Mouse (Mus musculus) urinary bladder, postnatal 25 days (tissue): Measurements from ENCODE around the gene Mrrf.

Source experiments
- DNase-seq: peaks from one replicate; pipeline ENCODE4 v3.0.0; 2022; ENCODE audit warnings: low spot score

Gene Mrrf

GRCm38 (mm10) chr2:36230967-36231366, 94.8 kb downstream of the Mrrf start:
- no peak for DNase-seq

DNA sequence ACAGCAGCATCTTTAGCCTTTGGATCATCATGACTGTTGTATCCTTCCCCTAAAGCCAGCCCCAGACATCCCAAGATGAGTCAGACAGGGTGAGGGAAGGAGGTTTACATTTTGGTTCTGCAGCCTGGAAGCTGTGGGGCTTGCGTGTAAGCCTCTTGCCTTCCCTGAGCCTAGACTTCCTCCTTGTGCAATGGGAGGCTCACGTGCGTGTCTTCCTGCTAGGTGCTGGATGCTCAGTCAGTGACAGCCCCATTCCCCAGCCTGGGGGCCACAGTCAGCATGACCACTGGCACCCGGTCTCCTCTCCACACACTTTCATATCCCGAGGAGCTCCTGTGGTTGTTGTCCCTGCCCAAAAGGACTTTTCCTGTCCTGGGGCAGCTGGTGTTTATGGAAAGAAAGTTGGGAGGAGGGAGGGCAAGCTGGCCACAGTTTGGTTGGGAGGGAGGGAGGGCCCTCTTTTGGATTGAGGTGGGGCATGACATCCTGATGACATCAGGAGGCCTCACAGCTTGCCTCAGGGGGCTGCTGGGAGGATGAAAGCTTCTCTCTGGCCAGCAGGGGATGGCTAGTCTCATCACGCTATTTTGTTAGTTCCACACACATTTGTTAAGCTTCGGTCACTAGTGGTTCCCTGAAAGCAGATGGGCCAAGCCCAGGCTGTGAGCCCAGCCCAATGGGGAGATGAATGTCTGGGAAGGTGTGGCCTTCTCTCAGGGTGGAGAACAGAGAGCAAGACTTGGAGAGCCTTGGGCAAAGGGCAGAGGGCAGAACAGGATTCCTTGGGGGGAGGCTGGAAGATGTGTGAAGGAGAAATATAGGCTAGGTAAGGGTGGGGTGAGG, 98.6 kb downstream of the Mrrf start:
- no peak for DNase-seq

GRCm38 (mm10) chr2:36235917-36236316, 99.7 kb downstream of the Mrrf start:
- DNase-seq: no peak

DNA sequence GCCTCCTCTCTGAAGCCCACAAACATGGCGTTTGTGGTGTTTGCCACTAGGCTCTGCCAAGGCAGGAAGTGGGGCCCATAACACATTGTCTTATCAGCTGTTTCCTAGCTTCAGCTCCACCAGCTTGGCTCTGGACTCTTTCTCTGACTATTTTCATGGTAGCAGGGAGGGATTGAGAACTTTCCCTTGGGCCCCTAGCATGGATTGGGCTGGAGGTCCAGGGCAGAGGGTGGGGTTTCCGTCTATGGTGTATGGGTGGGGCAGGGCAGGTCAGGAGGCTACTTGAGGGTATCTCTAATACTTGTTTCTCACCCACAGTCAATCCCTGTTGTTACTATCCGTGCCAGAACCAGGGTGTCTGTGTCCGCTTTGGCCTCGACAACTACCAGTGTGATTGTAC, 100.7 kb downstream of the Mrrf start:
- no peak for DNase-seq

- no peak for DNase-seq
Measured at GRCm38 (mm10) chr2:36237557-36237956, 101.4 kb downstream of the Mrrf start.

- DNase-seq: no peak
Measured at GRCm38 (mm10) chr2:36238467-36238866, 102.3 kb downstream of the Mrrf start.

GRCm38 (mm10) chr2:36238951-36239350, 102.8 kb downstream of the Mrrf start:
- DNase-seq: no peak
